Mouse (Mus musculus): ENCODE data around the gene Fbxl16. TPM values are rescaled to one million over a fixed set of nuclear protein-coding genes. Genes with fewer than 3 reads are reported as not detected.

The Fbxl16 gene
- polyA plus RNA-seq, 1 experiment from 2014 or later: 16.7 TPM

DNA sequence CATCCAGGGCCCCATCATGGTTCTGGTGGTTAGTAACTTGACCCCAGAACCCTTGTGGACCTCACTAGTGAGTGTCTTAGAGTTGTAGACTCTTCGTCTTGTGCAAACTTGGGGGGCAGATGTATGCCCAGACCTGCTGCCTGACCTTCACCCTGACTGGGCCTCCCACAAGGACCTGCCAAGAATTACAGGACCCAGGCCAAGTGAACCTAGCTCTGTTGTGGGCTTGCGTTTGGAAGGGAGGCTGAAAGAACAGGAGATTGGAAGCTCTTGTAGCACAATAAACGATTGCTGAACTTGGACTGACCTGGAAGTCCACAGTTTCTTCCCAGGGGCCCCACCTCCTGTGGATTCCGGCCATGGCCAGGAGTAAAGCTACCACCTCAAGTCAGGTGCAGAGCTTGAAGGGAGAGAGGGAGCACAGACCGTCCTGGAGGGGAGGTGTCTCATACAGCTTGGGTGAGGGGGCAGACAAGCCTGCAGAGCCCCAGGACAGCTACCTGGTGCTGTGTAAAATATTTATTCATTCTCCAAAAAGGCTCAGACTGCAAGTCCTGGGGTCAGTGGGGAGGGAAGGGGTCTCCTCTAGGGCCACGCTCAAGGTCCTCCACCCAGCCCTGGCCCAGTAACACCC is 25.2 kb downstream of the Fbxl16 start:
- peaks cover 60% of the 10 kb centered on the region for H3K36me3 ChIP-seq
- H3K4me1 ChIP-seq (replicated peaks): peaks cover 90% of the 10 kb centered on the region

DNA sequence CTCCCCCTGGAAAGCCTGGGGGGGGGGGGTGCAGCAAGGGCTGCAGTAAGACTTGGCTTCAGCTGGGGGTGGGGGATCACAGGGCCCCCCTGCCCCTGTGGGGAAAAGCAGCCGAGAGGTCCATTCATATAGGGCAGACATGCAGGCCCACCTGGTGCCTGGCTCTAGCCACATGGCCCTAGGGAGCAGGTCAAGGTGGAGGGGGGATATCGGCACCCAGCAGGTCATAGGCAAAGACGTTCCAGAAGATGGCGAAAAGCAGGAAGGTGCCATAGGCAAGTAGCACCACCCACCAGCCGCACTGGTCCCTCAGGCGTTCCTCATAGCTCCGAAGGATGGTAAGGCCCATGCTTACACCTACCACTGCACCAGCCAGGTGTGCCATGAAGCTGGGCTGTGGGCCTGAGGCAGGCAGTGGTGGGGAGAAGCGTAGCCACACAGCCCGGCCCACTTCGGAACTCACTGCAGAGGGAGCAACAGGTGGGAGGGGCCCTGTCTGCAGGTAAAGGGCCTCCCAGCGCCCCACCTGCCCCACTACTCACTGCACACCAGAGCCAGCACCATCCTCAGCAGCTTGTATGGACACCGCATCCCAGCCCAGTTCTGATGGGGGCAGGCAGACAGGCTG is 25.8 kb downstream of the Fbxl16 start:
- Histone ChIP-seq H3K27ac (peak overlapping the region; percentile 97), H3K4me1 (replicated peaks) (peaks cover 89% of the 10 kb centered on the region)
- DNase-seq (ENCODE audit: low spot score): no peak

More for the DNA sequence above, 25.2 kb downstream of the Fbxl16 start:
- Histone ChIP-seq H3K9me3 (no peaks in the 10 kb centered on the region), H3K4me3 (peak overlapping the region; percentile 73), H3K27me3 (ENCODE audit: insufficient read depth, poor library complexity, severe bottlenecking) (no peaks in the 10 kb centered on the region), H3K27ac (peak overlapping the region; percentile 97)
- no peak for DNase-seq (ENCODE audit: low spot score)
- WGBS: 62% methylated on average over 6 of the region's 6 CpGs

DNA sequence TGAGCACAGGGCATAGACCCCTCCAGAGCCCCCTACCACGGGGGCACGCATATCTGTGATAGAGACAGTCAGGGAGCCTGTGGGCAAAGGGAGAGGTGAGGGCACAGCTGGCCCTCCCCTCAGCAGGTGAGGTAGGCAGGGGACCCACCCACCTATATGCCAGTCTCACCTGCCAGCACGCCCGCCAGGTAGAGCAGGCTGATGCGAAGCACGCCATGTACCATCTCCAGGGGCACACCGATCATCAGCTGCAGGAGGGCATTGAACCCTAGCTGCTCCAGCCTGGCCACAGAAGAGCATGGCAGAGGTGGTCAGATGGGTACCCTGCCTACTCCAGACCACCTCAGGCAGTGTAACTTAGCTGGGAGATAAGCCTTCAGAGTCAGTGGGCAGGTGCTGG is 26.4 kb downstream of the Fbxl16 start:
- Histone ChIP-seq H3K4me3 (peak overlapping the region; percentile 73; the same call in 1 of the 2 replicates), H3K27me3 (ENCODE audit: insufficient read depth, poor library complexity, severe bottlenecking) (no peaks in the 10 kb centered on the region), H3K9me3 (no peaks in the 10 kb centered on the region), H3K4me1 (replicated peaks) (peaks cover 83% of the 10 kb centered on the region), H3K27ac (no peak overlapping the region), H3K36me3 (peaks cover 63% of the 10 kb centered on the region)
- DNase-seq (ENCODE audit: low spot score): no peak
- WGBS: 96% methylated on average over 7 of the region's 7 CpGs

More for the DNA sequence above, 25.8 kb downstream of the Fbxl16 start:
- WGBS: 91% methylated on average over 12 of the region's 12 CpGs
- Histone ChIP-seq H3K9me3 (no peaks in the 10 kb centered on the region), H3K27me3 (ENCODE audit: insufficient read depth, poor library complexity, severe bottlenecking) (no peaks in the 10 kb centered on the region), H3K36me3 (peaks cover 63% of the 10 kb centered on the region), H3K4me3 (peak overlapping the region; percentile 73)

DNA sequence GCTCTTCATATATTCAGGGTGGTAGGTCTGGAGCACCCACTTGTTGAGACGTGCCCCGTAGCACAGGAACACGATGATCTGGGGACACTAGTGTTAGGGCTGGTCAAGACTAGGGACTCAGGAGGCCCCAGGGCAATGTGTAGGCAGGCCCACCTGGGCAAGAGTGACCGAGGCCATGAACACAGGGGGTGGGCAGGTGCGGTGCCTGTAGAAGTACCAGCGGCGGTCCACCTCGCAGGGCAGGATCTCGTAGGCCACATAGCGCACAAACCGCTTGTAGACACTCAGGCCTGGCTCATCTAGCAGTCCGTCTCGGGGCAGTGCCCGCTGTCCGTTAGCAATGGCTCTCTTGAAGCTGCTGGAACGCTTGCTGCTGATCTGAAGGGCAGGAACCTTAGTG is 26.9 kb downstream of the Fbxl16 start:
- H3K27ac ChIP-seq: no peak overlapping the region
- H3K9me3 ChIP-seq: no peaks in the 10 kb centered on the region
- H3K36me3 ChIP-seq: peaks cover 63% of the 10 kb centered on the region
- no peak for DNase-seq (ENCODE audit: low spot score)
- H3K27me3 ChIP-seq (ENCODE audit: insufficient read depth, poor library complexity, severe bottlenecking): no peaks in the 10 kb centered on the region
- H3K4me3 ChIP-seq: peak overlapping the region; percentile 73
- 95% methylated on average over 16 of the region's 16 CpGs for WGBS
- peaks cover 78% of the 10 kb centered on the region for H3K4me1 ChIP-seq (replicated peaks)

DNA sequence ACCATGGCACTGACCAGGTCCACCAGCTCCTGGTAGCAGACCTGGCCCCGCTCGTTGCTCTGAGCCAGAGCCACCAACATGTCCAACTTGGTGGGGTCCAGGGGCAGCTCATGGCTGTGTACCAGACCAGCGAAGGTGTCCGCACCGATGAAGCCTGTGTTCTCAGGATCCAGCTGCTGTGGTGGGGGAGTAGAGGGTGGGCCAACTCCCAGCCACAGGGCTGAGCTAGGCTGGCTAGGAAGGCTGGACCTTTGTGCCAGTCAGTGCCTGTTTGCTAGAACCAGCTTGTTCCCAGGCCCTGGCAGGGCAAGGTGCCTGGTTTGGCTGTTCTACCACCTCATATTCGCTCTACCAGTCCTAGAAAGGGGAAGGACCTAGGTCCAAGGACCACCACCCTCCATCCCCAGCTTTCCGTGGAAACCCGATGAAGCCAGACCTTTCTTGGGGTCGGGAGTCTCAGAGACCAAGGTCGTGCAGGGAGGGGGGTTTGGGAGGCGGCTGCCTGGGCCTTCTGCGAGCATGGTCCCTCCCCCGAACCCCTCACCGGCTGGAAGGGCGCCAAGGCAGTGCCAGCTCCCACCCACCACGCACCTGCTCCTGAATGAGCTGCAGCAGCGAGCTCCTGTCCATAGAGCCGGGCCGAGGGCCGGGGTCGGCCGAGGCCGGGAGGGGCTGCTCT is 27.7 kb downstream of the Fbxl16 start:
- peaks cover 63% of the 10 kb centered on the region for H3K36me3 ChIP-seq

DNA sequence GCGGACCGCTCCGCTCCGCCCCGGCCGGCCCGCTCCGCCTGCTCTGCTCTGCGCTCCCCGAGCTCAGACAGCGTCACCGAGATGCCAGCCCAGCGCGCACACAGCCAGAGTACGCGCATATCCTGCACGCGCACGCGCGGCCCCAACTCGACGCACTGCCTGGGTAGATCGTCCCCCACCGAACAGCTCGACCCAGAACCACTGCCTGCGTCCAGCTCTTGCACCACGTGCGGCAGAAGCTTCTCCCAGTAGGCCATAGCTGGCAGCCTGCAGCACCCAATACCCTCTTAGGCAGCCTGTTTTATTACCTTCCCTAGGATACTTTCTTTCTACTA is 28.2 kb downstream of the Fbxl16 start, which contains the start of gene Rhbdl1:
TSS of gene Rhbdl1 (minus strand) at position 220 of the 335 bp plus-strand sequence.
- H3K36me3 ChIP-seq: peaks cover 63% of the 10 kb centered on the region
- peak; percentile 70 for DNase-seq (ENCODE audit: low spot score)

More for the DNA sequence above, 27.7 kb downstream of the Fbxl16 start:
- peak overlapping the region; percentile 52 for H3K4me3 ChIP-seq
- H3K9me3 ChIP-seq: no peaks in the 10 kb centered on the region
- no peak for DNase-seq (ENCODE audit: low spot score)
- 25% methylated on average over 23 of the region's 23 CpGs for WGBS
- no peaks in the 10 kb centered on the region for H3K27me3 ChIP-seq (ENCODE audit: insufficient read depth, poor library complexity, severe bottlenecking)
- peaks cover 71% of the 10 kb centered on the region for H3K4me1 ChIP-seq (replicated peaks)
- H3K27ac ChIP-seq: peak overlapping the region; percentile 84

DNA sequence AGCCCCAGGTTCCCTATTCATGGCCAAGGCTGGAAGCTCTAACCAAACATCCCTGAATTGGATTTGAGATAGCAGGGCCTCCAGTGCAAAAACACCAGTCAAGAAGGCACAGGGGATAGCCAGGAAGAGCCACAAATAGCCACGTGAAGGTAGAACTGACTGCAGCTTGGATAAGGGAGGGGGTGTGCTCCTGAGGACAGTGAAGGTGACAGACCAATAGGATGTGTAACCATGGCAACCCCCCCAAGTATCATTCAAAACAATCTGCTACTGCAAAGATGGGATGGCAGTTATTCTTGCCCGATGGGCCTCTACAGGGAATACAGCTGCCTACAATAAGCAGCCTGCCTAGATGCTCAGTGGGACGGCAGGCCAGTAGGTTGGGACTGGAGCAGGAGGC is 28.6 kb downstream of the Fbxl16 start:
- H3K27ac ChIP-seq: peak overlapping the region; percentile 84
- DNase-seq (ENCODE audit: low spot score): peak; percentile 20
- H3K36me3 ChIP-seq: peaks cover 67% of the 10 kb centered on the region

More for the DNA sequence above, 28.2 kb downstream of the Fbxl16 start, which contains the start of gene Rhbdl1:
- Histone ChIP-seq H3K9me3 (no peaks in the 10 kb centered on the region), H3K27ac (peak within 1 kb of the TSS; percentile 84), H3K4me1 (replicated peaks) (peaks cover 67% of the 10 kb centered on the region), H3K27me3 (ENCODE audit: insufficient read depth, poor library complexity, severe bottlenecking) (no peaks in the 10 kb centered on the region), H3K4me3 (peak within 1 kb of the TSS; percentile 52)
- 2% methylated on average over 29 of the region's 29 CpGs for WGBS

DNA sequence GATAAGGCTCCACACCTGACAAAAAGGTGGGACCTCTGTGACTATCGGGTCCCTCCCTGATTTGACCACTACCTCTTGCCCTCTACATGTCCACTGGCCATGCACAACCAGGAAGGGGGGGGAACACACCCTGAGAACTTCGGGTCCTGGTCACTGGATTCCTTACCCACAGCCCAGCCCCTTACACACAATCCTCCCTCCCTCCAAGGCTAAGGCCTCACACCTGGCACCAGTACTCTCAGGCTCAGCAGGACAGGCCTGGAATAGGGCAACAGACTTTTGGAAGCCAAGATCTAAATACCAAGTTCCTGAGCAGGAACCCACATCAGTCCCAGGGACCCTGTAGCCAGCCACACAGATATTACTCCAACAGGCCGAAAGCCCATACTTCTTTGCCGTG is 30.0 kb downstream of the Fbxl16 start:
- DNase-seq (ENCODE audit: low spot score): no peak
- Histone ChIP-seq H3K4me3 (no peak overlapping the region), H3K4me1 (replicated peaks) (peaks cover 74% of the 10 kb centered on the region), H3K9me3 (no peaks in the 10 kb centered on the region), H3K27me3 (ENCODE audit: insufficient read depth, poor library complexity, severe bottlenecking) (no peaks in the 10 kb centered on the region), H3K27ac (no peak overlapping the region), H3K36me3 (peaks cover 75% of the 10 kb centered on the region)
- WGBS: 92% methylated on average over 4 of the region's 4 CpGs

More for the DNA sequence above, 28.6 kb downstream of the Fbxl16 start:
- no peaks in the 10 kb centered on the region for H3K9me3 ChIP-seq
- 38% methylated on average over 3 of the region's 3 CpGs for WGBS
- no peaks in the 10 kb centered on the region for H3K27me3 ChIP-seq (ENCODE audit: insufficient read depth, poor library complexity, severe bottlenecking)
- H3K4me3 ChIP-seq: peak overlapping the region; percentile 52
- H3K4me1 ChIP-seq (replicated peaks): peaks cover 69% of the 10 kb centered on the region

DNA sequence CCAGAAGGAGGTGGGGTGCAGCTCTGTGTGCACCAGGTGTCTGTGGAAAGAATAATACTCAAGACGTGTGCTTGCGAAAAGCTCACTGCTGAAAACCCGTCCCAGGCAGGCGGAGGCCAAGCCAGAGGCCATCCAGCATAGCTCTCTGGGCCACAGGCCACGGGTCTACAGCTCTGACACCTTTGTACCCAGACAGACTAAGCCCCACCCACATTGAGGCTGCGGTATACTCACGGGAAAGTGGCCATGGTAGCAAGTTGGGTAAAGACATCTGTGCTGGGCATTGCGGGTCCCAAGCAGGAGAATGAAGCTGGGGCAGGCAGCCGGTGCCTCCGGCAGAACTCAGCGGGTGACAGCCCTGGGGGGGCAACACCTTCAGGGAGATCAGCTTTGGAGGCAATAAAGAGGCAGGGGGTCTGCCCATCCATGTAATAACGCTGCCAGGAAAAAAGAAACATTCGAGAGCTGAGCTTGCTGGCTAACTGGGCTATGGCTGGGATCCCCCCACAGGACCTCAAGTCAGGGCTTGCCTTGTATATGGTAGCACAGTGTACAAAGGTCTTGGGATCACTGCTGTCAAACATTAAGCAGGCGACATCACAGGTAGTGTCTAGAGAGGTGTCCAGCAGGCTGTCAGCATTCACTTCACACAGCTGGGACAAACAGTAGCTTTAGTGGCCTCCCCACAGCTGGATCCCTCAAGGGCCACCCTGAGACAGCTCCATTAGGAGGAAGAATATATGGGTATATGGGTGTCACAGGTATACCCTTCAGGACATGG is 30.8 kb downstream of the Fbxl16 start:
- 90% methylated on average over 14 of the region's 14 CpGs for WGBS
- Histone ChIP-seq H3K4me1 (replicated peaks) (peaks cover 73% of the 10 kb centered on the region), H3K4me3 (0 out of 2 replicates have a peak overlapping the region, but pooled peaks have one; percentile 7), H3K27me3 (ENCODE audit: insufficient read depth, poor library complexity, severe bottlenecking) (no peaks in the 10 kb centered on the region), H3K9me3 (no peaks in the 10 kb centered on the region), H3K27ac (no peak overlapping the region), H3K36me3 (peaks cover 72% of the 10 kb centered on the region)
- no peak for DNase-seq (ENCODE audit: low spot score)

DNA sequence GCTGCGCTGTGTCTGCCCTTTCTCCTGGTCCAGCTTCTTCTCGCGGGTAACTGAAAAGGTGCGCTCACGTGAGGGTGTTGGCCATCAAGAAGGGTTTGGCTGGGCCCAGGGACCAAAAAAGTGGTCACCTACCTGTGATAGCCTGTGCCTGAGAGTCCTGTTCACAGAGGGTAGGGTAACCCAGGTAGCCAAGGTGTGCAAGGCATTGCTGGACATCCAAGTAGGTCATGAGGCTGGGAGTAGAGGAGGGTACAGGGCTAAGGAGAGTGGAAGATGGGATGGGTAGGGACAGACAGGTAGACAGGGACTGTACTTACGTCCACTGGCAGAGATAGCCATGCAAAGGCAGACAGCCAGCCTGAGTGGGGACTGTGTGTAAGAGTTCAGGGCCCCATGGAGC is 31.6 kb downstream of the Fbxl16 start:
- H3K4me1 ChIP-seq (replicated peaks): peaks cover 70% of the 10 kb centered on the region
- no peaks in the 10 kb centered on the region for H3K27me3 ChIP-seq (ENCODE audit: insufficient read depth, poor library complexity, severe bottlenecking)
- H3K9me3 ChIP-seq: no peaks in the 10 kb centered on the region
- whole genome bisulfite sequencing: 95% methylated on average over 6 of the region's 6 CpGs
- no peak for DNase-seq (ENCODE audit: low spot score)
- H3K36me3 ChIP-seq: peaks cover 71% of the 10 kb centered on the region
- no peak overlapping the region for H3K4me3 ChIP-seq
- no peak overlapping the region for H3K27ac ChIP-seq

DNA sequence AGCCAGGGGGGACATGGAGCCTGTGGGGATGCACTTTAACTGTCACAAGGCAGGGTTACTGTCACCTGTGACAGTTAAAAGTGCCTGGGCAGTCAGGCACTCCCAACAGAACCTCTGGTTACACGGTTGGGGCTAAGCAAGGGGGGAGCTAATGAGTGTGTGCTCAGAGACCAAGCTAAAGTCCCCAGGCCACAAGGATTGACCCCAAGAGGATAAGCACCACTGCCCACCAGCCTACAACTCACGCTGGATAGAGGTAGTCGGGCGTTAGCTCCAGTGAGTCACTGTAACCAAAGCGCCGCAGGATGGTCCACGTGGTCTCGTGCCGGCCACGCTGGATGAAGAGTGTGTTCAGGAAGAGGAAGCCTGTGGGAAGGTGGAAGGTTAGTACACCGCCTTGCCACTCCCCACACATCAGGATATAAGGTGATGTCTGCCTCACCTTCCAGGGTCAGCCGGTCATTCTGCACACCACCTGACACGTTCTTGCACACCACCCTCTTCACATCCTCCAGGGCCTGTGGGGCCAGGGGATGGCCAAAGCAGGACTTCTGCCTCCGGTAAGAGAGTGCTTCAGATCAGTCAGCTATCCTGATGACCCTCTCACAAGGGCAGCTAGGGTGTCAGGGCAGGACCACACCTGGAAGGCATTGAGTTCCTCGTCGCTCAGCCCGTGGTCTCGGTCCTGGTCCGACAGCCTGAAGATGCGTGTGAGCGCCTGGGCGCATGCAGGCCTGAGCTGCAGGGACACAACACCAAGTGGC is 32.4 kb downstream of the Fbxl16 start, which contains the start of gene Gm20683:
TSS of gene Gm20683 (minus strand) at position 647 of the 764 bp plus-strand sequence.
- no peaks in the 10 kb centered on the region for H3K27me3 ChIP-seq (ENCODE audit: insufficient read depth, poor library complexity, severe bottlenecking)
- H3K27ac ChIP-seq: no peak within 1 kb of the TSS
- H3K4me1 ChIP-seq (replicated peaks): peaks cover 62% of the 10 kb centered on the region
- DNase-seq (ENCODE audit: low spot score): no peak
- H3K36me3 ChIP-seq: peaks cover 71% of the 10 kb centered on the region
- H3K9me3 ChIP-seq: no peaks in the 10 kb centered on the region
- 93% methylated on average over 22 of the region's 22 CpGs for WGBS
- H3K4me3 ChIP-seq: peak within 1 kb of the TSS; percentile 9; the same call in 1 of the 2 replicates

DNA sequence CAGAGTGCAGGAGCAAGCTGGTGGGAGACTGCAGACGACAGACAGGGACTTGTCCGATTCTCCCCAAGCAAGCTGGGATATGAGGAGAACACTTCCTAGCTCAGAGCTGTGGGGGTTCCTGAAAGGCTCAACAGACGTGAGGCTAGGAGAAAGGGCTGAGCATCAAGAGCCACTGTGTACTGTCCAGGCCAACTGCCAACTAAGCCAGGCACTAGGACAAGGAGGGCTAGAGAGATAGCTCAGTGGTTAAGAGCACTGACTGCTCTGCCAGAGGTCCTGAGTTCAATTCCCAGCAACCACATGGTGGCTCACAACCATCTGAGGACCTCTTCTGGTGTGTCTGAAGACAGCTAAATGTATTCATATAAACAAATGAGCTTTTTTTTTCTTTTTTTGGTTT is 33.6 kb downstream of the Fbxl16 start:
- peaks cover 50% of the 10 kb centered on the region for H3K4me1 ChIP-seq (replicated peaks)
- H3K9me3 ChIP-seq: no peaks in the 10 kb centered on the region
- H3K27ac ChIP-seq: no peak overlapping the region
- H3K27me3 ChIP-seq (ENCODE audit: insufficient read depth, poor library complexity, severe bottlenecking): no peaks in the 10 kb centered on the region
- no peak for DNase-seq (ENCODE audit: low spot score)
- H3K36me3 ChIP-seq: peaks cover 84% of the 10 kb centered on the region
- 86% methylated on average over 3 of the region's 3 CpGs for WGBS
- peak overlapping the region; percentile 9; the same call in 1 of the 2 replicates for H3K4me3 ChIP-seq

Measured in hindbrain, embryonic 10.5 days (tissue).